Mouse (Mus musculus) cerebellum, adult 2 months (tissue): ENCODE measurements around the gene Acad10.

ENCODE experiments used
- CTCF ChIP-seq: fragments of 200-500 bp; IDR thresholded peaks from 2 replicates; pipeline ENCODE4 v1.5.1; 2011; ENCODE audit warnings: low read depth, mild to moderate bottlenecking, control low read depth, low read length, moderate library complexity, borderline replicate concordance; ENCODE audit not compliant: insufficient read depth
- POLR2A ChIP-seq: fragments of 200-500 bp; IDR thresholded peaks from 2 replicates; pipeline ENCODE4 v1.6.1; 2011; ENCODE audit warnings: low read length, control low read depth, borderline replicate concordance; ENCODE audit not compliant: insufficient read depth

- TF ChIP-seq CTCF, result no peak
- no peak for TF ChIP-seq POLR2A
Measured at GRCm38 (mm10) chr5:121623241-121623640, 37.1 kb downstream of the Acad10 start.
